Mouse (Mus musculus) adrenal gland, postnatal 14 days (tissue): ENCODE measurements around the gene Cd1d1. TPM values are rescaled to one million over a fixed set of nuclear protein-coding genes. Genes with fewer than 3 reads are reported as not detected.

ENCODE experiments used
- DNase-seq: peaks from one replicate; pipeline ENCODE4 v3.0.0; 2021; ENCODE audit warnings: mixed read lengths
- total RNA-seq: library from RNA; stranded (reverse); gene quantifications from 2 replicates; pipeline ENCODE4 v1.2.3, GENCODE M21; 2021

Gene Cd1d1
- total RNA-seq, 1 experiment from 2014 or later, result 145 TPM

DNA sequence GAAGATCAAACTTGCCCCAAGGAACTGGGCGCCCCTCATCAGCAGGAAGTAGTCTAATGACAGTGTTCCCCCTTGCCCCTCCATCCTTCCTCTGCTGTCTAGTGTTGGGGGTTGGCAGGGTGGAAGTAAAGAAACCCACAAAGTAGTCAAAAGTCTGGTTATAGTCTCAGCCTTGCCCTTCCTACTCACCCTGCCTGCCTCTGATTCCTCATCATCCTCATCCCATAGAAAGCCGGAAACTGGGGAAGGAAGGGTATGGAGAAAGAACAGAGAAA is 37.9 kb downstream of the Cd1d1 start:
- DNase-seq, result no peak

DNA sequence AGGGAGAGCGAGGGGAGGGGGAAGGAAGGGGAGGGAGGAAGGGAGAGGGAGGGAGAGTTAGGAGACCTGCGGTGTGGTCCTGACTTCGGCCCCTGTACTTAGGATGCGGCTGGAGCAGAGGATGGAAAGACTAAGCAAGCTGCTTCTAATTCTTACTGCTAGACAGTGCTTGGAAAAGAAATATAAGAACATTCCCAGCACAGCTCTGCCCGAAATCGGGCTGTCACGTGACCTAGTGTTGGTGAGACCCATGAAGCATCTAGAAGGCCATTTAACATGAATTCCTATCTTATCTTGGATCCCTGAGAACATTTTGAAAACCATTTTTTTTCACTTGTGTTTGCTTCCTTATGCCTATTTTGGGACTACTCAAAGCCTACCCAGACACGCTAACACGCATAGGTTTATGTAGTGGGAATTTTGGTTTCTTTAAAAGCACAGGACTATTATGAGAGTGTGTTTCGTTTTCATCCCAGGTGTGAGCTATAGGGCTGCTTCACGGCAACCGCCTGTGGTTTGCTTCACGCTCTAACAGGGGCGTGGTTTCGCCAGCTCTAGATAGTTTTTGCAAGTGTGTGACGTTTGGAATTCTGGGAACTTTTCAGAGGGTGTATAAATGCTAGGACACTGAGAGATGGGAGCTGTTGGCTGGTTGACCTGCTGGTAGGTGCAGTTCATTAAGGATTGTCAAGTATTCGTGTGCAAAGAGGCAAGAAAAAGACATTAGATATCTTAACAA is 38.4 kb downstream of the Cd1d1 start:
- DNase-seq, result no peak

DNA sequence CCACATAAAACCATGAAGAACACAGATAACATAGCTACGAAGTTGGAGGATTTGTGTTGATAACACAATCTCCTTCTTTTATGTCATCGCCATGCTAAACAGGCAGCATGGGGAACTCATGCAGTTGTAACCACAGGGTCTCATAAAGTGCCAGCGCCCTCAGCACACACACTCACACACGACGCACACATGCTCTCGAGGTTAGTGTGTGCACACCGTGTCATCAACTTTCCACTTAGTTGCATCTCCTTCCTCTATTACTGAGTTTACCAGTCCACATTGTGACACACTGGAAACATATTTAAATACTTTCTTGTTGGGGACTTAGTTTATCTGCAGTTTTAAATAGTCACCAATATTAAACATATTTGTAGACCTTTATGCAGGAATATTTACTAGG is 40.2 kb downstream of the Cd1d1 start:
- DNase-seq, result no peak

DNA sequence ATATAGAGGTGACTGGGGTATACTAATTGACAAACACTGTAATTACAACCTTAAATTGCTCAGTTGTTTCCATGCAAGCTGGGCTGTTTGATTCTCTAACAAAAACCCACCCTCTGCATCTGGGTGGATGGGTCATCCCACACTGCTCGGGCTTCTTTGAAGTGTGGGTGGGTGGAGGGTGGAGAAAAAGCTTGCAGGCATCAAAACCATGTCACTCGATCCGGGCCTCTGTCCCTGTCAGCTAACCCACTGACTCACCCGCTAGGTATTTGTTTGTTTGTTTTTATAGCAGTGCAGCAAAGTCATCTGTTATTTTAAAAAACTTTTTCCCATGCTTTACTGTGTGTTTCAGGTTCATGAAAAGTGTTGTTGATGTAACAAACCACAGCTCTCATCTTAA is 43.9 kb downstream of the Cd1d1 start:
- DNase-seq, result no peak

DNA sequence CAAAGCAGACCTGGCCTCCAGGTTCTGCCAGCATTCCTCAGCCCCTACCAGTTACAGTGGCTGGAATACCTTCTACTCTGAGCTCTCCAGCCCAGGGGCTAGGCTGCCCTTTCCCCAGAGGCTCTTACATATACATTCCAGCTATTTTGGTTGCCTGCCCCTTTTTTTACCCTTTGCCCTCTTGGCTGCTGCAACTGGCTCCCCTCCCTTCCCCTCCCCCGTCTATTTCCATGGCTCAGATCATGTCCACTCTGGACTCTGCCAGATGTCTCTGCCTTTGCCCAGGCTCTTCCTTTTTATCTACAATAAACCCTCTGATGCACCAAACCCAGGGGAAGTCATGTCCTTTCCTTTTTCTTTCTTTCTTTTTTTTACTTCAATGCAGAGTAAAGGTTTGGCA is 44.7 kb downstream of the Cd1d1 start:
- no peak for DNase-seq

DNA sequence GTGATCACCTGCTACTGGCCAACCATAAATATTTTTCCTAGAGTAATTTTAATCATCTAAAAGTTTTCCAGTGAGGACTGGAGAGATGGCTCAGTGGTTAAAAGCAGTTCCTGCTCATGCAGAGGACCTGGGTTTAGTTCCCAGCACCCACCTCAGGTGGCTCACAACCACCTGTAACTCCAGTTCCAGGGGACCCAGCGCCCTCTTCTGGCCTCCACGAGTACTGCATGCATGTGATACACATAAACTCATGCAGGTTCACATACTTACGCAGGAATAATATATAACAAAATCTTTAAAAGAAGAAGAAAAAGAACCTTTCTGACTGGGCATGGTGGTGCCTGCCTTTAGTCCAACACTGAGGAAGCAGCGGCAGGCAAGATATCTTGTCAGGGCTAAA is 45.4 kb downstream of the Cd1d1 start:
- no peak for DNase-seq

DNA sequence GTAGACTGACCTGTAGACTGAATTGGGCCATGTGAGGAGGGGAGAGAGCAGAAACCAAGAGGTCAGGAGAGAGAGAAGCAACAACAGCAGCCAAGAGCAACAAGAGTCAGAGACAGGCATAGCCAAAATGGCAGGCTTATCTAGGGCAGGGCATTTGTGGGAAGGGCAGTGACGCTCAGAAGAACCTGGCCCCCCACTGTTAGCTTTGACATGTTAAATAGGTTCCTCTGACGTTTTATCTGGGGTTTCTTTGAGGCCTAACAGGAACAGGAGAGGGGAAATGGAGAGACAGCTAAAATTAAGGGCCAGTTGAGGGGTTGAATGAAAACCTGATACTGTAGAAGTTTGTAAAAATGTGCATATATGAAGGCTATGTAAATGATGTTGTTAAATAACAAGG is 48.6 kb downstream of the Cd1d1 start:
- no peak for DNase-seq

Other genes with a start within 250 kb of the Cd1d1 start
- gene Dclk2, start 78.6 kb downstream of the Cd1d1 start, total RNA-seq, result 9.0 and 9.2 TPM in 2 replicates
- 16.2 and 19.7 TPM in 2 replicates for gene Kirrel, start 175.3 kb upstream of the Cd1d1 start, total RNA-seq